Mouse (Mus musculus): ENCODE measurements around the gene Stau1.
A peak's percentile ranks its signal among the peaks of the same experiment; 100 is the strongest.

Stau1 gene

GRCm38 (mm10) chr2:166983351-166983894 is 12.7 kb downstream of the Stau1 start:
- no peak for DNase-seq (ENCODE audit: low spot score)

GRCm38 (mm10) chr2:166980161-166980560 is 15.9 kb downstream of the Stau1 start:
- no peak for DNase-seq (ENCODE audit: low spot score)

GRCm38 (mm10) chr2:166977490-166977889 is 18.6 kb downstream of the Stau1 start:
- no peak for DNase-seq (ENCODE audit: low spot score)

- DNase-seq (ENCODE audit: low spot score): no peak
Measured at GRCm38 (mm10) chr2:166976356-166976755, 19.7 kb downstream of the Stau1 start.

- DNase-seq (ENCODE audit: low spot score): no peak
Measured at GRCm38 (mm10) chr2:166974177-166974872, 21.8 kb downstream of the Stau1 start.

GRCm38 (mm10) chr2:166973153-166973552 is 22.9 kb downstream of the Stau1 start:
- no peak for DNase-seq (ENCODE audit: low spot score)

- no peak for DNase-seq (ENCODE audit: low spot score)
Measured at GRCm38 (mm10) chr2:166964773-166965172, 31.3 kb downstream of the Stau1 start.

- DNase-seq (ENCODE audit: low spot score): no peak
Measured at GRCm38 (mm10) chr2:166963257-166963656, 32.8 kb downstream of the Stau1 start.

- DNase-seq (ENCODE audit: low spot score): no peak
Measured at GRCm38 (mm10) chr2:166960648-166961330, 35.3 kb downstream of the Stau1 start.

GRCm38 (mm10) chr2:166956805-166957204 is 39.3 kb downstream of the Stau1 start:
- DNase-seq (ENCODE audit: low spot score): peak; percentile 33

- no peak for DNase-seq (ENCODE audit: low spot score)
Measured at GRCm38 (mm10) chr2:166952151-166952550, 43.9 kb downstream of the Stau1 start.

GRCm38 (mm10) chr2:166950853-166951648 is 45.0 kb downstream of the Stau1 start:
- DNase-seq (ENCODE audit: low spot score): no peak

- no peak for DNase-seq (ENCODE audit: low spot score)
Measured at GRCm38 (mm10) chr2:166948936-166949335, 47.2 kb downstream of the Stau1 start.

GRCm38 (mm10) chr2:166948246-166948645 is 47.9 kb downstream of the Stau1 start:
- no peak for DNase-seq (ENCODE audit: low spot score)

GRCm38 (mm10) chr2:166945456-166945855 is 50.6 kb downstream of the Stau1 start:
- no peak for DNase-seq (ENCODE audit: low spot score)

- no peak for DNase-seq (ENCODE audit: low spot score)
Measured at GRCm38 (mm10) chr2:166944346-166944745, 51.8 kb downstream of the Stau1 start.

GRCm38 (mm10) chr2:166943146-166943545 is 53.0 kb downstream of the Stau1 start:
- DNase-seq (ENCODE audit: low spot score): no peak

GRCm38 (mm10) chr2:166936166-166936565 is 59.9 kb downstream of the Stau1 start:
- no peak for DNase-seq (ENCODE audit: low spot score)

GRCm38 (mm10) chr2:166935582-166935981 is 60.5 kb downstream of the Stau1 start:
- DNase-seq (ENCODE audit: low spot score): no peak

GRCm38 (mm10) chr2:166934416-166934815 is 61.7 kb downstream of the Stau1 start:
- DNase-seq (ENCODE audit: low spot score): no peak

GRCm38 (mm10) chr2:166933943-166934342 is 62.2 kb downstream of the Stau1 start:
- DNase-seq (ENCODE audit: low spot score): no peak

GRCm38 (mm10) chr2:166923971-166924370 is 72.1 kb downstream of the Stau1 start:
- DNase-seq (ENCODE audit: low spot score): no peak

GRCm38 (mm10) chr2:166910536-166910935 is 85.6 kb downstream of the Stau1 start:
- no peak for DNase-seq (ENCODE audit: low spot score)

Data from urinary bladder, postnatal 25 days (tissue).